Mouse (Mus musculus) myocyte (in vitro differentiated cells): ENCODE measurements at regions not wholly inside any gene's neighbourhood (a gene's known extent, or its start where the extent isn't known, plus 50 kb on each side); places are given as distances from the start of the nearest gene placed in this dataset.

Experiments
- H3K27me3 ChIP-seq: one replicate; pipeline ENCODE4 v1.6.1; 2011; ENCODE audit not compliant: control insufficient read depth, insufficient read depth, insufficient read length
- H3K36me3 ChIP-seq: one replicate; pipeline ENCODE4 v1.6.1; 2011; ENCODE audit not compliant: control insufficient read depth, insufficient read depth
- H3K4me2 ChIP-seq: one replicate; pipeline ENCODE4 v1.6.1; 2011; ENCODE audit warnings: low read depth, control low read depth
- H3K4me3 ChIP-seq: one replicate; pipeline ENCODE4 v1.5.1; 2011; ENCODE audit warnings: mild to moderate bottlenecking, control low read depth, moderate library complexity
- H3K79me2 ChIP-seq: one replicate; pipeline ENCODE4 v1.6.1; 2011; ENCODE audit not compliant: control insufficient read depth, insufficient read depth
- H3ac ChIP-seq: one replicate; pipeline ENCODE4 v1.6.1; 2011; ENCODE audit not compliant: control insufficient read depth, insufficient read length
- CEBPB ChIP-seq: IDR thresholded peaks from 2 replicates; pipeline ENCODE4 v1.6.1; 2011; ENCODE audit warnings: mild to moderate bottlenecking, moderate library complexity; ENCODE audit not compliant: poor library complexity, insufficient read depth, severe bottlenecking
- E2F4 ChIP-seq: IDR thresholded peaks from one replicate; pipeline ENCODE4 v1.6.1; 2011; ENCODE audit warnings: mild to moderate bottlenecking, control low read depth, moderate library complexity; ENCODE audit not compliant: insufficient read depth
- MAX ChIP-seq: IDR thresholded peaks from one replicate; pipeline ENCODE4 v1.6.1; 2011; ENCODE audit warnings: low read depth, mild to moderate bottlenecking, control low read depth
- MYOD1 ChIP-seq, 3 experiments: IDR thresholded peaks; one replicate each; pipeline ENCODE4 v1.6.1; 2011; ENCODE audit warnings: control low read depth in 2 of 3, low read depth in 2 of 3, mild to moderate bottlenecking in 2 of 3, moderate library complexity in 1 of 3; ENCODE audit not compliant: insufficient read length in 2 of 3, control insufficient read depth in 1 of 3
- MYOG ChIP-seq, 3 experiments: IDR thresholded peaks; one replicate each; pipeline ENCODE4 v1.6.1; 2011; ENCODE audit warnings: control low read depth in 2 of 3, low read depth in 2 of 3, mild to moderate bottlenecking in 2 of 3; ENCODE audit not compliant: insufficient read length in 2 of 3, control insufficient read depth in 1 of 3, insufficient read depth in 1 of 3
- POLR2A ChIP-seq: IDR thresholded peaks from one replicate; pipeline ENCODE4 v1.6.1; 2011; ENCODE audit warnings: low read depth, mild to moderate bottlenecking, control low read depth, moderate library complexity; ENCODE audit not compliant: insufficient read length
- POLR2AphosphoS2 ChIP-seq: IDR thresholded peaks from one replicate; pipeline ENCODE4 v1.6.1; 2011; ENCODE audit warnings: low read depth, control low read depth; ENCODE audit not compliant: insufficient read length
- REST ChIP-seq: IDR thresholded peaks from one replicate; pipeline ENCODE4 v1.6.1; 2011; ENCODE audit warnings: mild to moderate bottlenecking, control low read depth, moderate library complexity; ENCODE audit not compliant: insufficient read depth, insufficient read length
- SRF ChIP-seq: IDR thresholded peaks from one replicate; pipeline ENCODE4 v1.6.1; 2011; ENCODE audit warnings: low read depth; ENCODE audit not compliant: control insufficient read depth, insufficient read length
- TCF12 ChIP-seq: IDR thresholded peaks from one replicate; pipeline ENCODE4 v1.6.1; 2011; ENCODE audit warnings: mild to moderate bottlenecking, control low read depth; ENCODE audit not compliant: poor library complexity, insufficient read depth, severe bottlenecking
- TCF3 ChIP-seq: IDR thresholded peaks from one replicate; pipeline ENCODE4 v1.6.1; 2011; ENCODE audit warnings: low read depth, control low read depth; ENCODE audit not compliant: insufficient read length
- USF1 ChIP-seq: IDR thresholded peaks from one replicate; pipeline ENCODE4 v1.6.1; 2011; ENCODE audit warnings: low read depth, mild to moderate bottlenecking, control low read depth, moderate library complexity

GRCm38 (mm10) chr15:5528619-5529018, 284.6 kb upstream of the Ptger4 start:
- H3K36me3 ChIP-seq, result no peaks in the 10 kb centered on the region
- no peak overlapping the region for H3ac ChIP-seq
- TF ChIP-seq MYOG (IDR thresholded peaks at IDR 0.05; ENCODE audit: control insufficient read depth in 1 of 3, insufficient read depth in 1 of 3, insufficient read length in 2 of 3, low read depth in 2 of 3), result no peak
- TF ChIP-seq POLR2A, result no peak
- TF ChIP-seq TCF3, result no peak
- no peak for TF ChIP-seq POLR2AphosphoS2
- no peak for TF ChIP-seq TCF12
- TF ChIP-seq REST, result no peak
- TF ChIP-seq E2F4, result no peak
- no peak for TF ChIP-seq USF1
- TF ChIP-seq SRF, result no peak
- no peak for TF ChIP-seq MAX
- no peak for TF ChIP-seq MYOD1 (IDR thresholded peaks at IDR 0.05; ENCODE audit: control insufficient read depth in 1 of 3, insufficient read length in 2 of 3, low read depth in 2 of 3)
- TF ChIP-seq CEBPB, result no peak
- no peaks in the 10 kb centered on the region for H3K27me3 ChIP-seq
- H3K4me2 ChIP-seq, result no peak overlapping the region
- no peak overlapping the region for H3K4me3 ChIP-seq
- H3K79me2 ChIP-seq, result no peaks in the 10 kb centered on the region

GRCm38 (mm10) chr15:5533656-5534055, 289.7 kb upstream of the Ptger4 start:
- H3K4me2 ChIP-seq, result no peak overlapping the region
- no peak overlapping the region for H3K4me3 ChIP-seq
- no peaks in the 10 kb centered on the region for H3K27me3 ChIP-seq
- no peak overlapping the region for H3ac ChIP-seq
- TF ChIP-seq POLR2AphosphoS2, result no peak
- no peak for TF ChIP-seq TCF12
- no peak for TF ChIP-seq TCF3
- no peak for TF ChIP-seq E2F4
- no peak; the same call in 1 of the 2 replicates for TF ChIP-seq CEBPB
- TF ChIP-seq SRF, result no peak
- TF ChIP-seq REST, result no peak
- no peaks in the 10 kb centered on the region for H3K36me3 ChIP-seq
- no peaks in the 10 kb centered on the region for H3K79me2 ChIP-seq

GRCm38 (mm10) chr15:5537432-5537831, 293.4 kb upstream of the Ptger4 start:
- Histone ChIP-seq H3K36me3 (no peaks in the 10 kb centered on the region), H3K27me3 (no peaks in the 10 kb centered on the region), H3K4me2 (peak overlapping the region; percentile 20), H3K4me3 (no peak overlapping the region), H3K79me2 (no peaks in the 10 kb centered on the region), H3ac (no peak overlapping the region)
- TF ChIP-seq MYOD1 (IDR thresholded peaks at IDR 0.05; ENCODE audit: control insufficient read depth in 1 of 3, insufficient read length in 2 of 3, low read depth in 2 of 3) (peak in 1 of 3 experiments; percentile 25), TCF12 (no peak), USF1 (peak; percentile 94)

- Histone ChIP-seq H3K4me2 (no peak overlapping the region), H3K4me3 (no peak overlapping the region), H3K36me3 (no peaks in the 10 kb centered on the region), H3K27me3 (no peaks in the 10 kb centered on the region), H3K79me2 (no peaks in the 10 kb centered on the region), H3ac (no peak overlapping the region)
- TF ChIP-seq E2F4, result no peak
- TF ChIP-seq MYOG (IDR thresholded peaks at IDR 0.05; ENCODE audit: control insufficient read depth in 1 of 3, insufficient read depth in 1 of 3, insufficient read length in 2 of 3, low read depth in 2 of 3), result no peak
- TF ChIP-seq MYOD1 (IDR thresholded peaks at IDR 0.05; ENCODE audit: control insufficient read depth in 1 of 3, insufficient read length in 2 of 3, low read depth in 2 of 3), result no peak
- no peak for TF ChIP-seq CEBPB
- no peak for TF ChIP-seq USF1
These were observed 295.4 kb upstream of the Ptger4 start for GRCm38 (mm10) chr15:5539301-5539928.

GRCm38 (mm10) chr15:5554526-5554925, 310.5 kb upstream of the Ptger4 start:
- Histone ChIP-seq H3K4me2 (no peak overlapping the region), H3K79me2 (no peaks in the 10 kb centered on the region), H3ac (no peak overlapping the region), H3K27me3 (no peaks in the 10 kb centered on the region), H3K36me3 (no peaks in the 10 kb centered on the region), H3K4me3 (no peak overlapping the region)
- TF ChIP-seq MYOG (IDR thresholded peaks at IDR 0.05; ENCODE audit: control insufficient read depth in 1 of 3, insufficient read depth in 1 of 3, insufficient read length in 2 of 3, low read depth in 2 of 3) (no peak), MYOD1 (IDR thresholded peaks at IDR 0.05; ENCODE audit: control insufficient read depth in 1 of 3, insufficient read length in 2 of 3, low read depth in 2 of 3) (no peak), TCF12 (no peak), USF1 (no peak), POLR2A (no peak), E2F4 (no peak), SRF (no peak), CEBPB (no peak)
